Mouse (Mus musculus) B cell, adult (primary cell): ENCODE results near the gene Irf9. TPM values are rescaled to one million over a fixed set of nuclear protein-coding genes. Genes with fewer than 3 reads are reported as not detected.

Experiments
- total RNA-seq: library from RNA; stranded (reverse); gene quantifications from 4 replicates; pipeline ENCODE4 v1.2.4, GENCODE M21; 2023; ENCODE audit not compliant: inconsistent age

The Irf9 gene
- total RNA-seq: 84.6 to 115 TPM (median 102 TPM) in 4 replicates

DNA sequence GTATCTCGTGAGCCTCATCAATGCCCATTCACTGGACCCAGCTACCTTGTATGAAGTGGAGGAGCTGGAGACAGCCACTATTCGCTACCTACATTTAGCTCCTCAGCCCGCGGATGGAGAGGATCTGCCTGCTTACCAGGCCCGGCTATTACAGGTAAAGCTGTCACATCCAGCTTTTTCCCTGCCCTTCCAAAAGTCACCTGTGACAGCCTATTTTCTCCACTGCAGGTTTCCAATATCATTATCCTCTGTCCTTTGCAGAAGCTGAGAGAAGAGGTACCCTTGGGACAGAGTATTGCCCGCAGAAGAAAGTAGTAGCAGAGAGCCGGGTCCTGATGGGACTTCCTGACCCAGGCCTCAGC, at the start of gene Irf9:
Irf9 (plus strand) TSS at position 301 of the 362 bp plus-strand sequence.

DNA sequence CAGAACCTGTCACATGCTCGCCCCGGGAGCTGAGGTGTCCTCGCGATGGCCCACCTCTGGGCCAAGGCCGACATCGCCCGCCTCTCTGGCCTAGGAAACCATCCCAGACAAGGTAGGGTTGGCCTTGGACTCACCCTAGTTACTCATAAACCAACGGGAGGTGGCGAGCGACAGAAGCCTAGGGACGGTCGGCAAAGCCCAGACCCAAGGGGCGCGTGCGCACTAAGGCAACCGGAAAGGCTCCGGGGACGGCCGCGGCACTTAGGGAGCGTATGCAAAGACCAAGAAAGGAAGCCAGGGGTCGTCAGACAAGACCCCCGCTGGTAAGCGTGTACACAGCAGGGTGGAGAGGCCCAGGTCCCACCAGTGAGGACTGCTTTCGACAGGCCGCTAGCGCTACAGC, 43.6 kb upstream of the Irf9 start, which contains the start of gene Dcaf11:
Dcaf11 (plus strand) TSS at position 208 of the 403 bp plus-strand sequence.

DNA sequence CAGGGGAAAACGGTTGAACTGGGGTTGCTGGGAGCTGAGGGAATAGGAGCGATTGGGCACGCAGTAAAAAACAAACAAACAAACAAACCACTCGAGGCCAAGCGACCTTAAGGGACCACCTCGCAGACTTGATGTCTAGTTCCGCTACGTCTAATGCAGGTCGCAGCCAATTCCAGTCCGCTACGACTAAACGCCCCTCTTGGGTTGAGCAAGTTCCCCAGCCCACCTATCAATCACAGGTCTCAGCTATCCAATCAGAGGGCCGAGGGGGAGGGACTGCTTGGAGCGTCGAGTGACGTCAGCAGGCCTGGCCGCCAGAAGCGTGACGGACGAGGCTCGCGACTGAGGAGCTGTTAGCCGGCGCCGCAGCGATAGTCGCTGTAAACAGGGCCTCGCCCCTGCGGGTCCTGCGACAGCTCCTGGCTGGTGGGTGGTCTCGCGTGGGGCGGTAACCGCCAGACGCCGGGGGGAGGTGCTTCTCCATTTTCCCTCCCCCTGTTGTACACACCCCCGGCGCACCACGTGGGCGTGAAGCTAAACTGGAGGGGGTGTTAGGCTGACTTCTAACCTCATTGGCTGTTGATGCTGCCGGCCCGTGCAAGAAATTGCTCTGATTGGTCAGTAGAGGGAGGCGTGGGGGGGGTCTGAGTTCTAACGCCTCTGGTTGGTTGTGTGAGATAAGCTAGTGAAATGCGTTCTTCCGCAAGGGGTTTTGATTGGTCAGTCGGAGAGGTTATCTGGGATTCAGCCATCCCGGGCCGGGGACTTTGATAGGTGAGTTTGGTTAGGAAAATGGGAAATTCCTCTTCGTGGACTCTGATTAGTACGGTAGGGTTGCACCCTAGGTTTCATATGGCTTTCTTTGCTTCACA, 42.9 kb upstream of the Irf9 start, which contains the start of gene A730061H03Rik:
A730061H03Rik (minus strand) TSS at position 205 of the 872 bp plus-strand sequence.

DNA sequence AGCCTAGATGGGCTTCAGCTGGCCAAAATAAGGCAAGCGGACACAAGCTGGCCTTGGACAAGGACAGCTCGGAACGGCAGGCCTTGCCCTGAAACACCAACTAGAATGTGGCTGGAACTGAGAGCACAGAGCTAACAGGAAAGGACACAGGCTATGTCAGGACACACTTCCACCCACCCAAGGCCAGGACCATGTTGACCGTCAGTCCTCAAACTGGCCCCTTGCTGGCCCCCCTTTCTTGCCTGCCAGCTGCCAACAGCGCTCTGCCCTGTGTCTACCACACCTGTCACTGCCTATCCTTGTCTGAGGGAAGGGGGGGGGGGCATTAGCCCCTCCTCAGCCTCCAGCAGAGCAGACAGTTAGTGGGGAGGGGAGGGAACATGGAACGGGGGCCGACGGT, 28.1 kb upstream of the Irf9 start, which contains the start of gene Fitm1:
Fitm1 (plus strand) TSS at position 316 of the 400 bp plus-strand sequence.

DNA sequence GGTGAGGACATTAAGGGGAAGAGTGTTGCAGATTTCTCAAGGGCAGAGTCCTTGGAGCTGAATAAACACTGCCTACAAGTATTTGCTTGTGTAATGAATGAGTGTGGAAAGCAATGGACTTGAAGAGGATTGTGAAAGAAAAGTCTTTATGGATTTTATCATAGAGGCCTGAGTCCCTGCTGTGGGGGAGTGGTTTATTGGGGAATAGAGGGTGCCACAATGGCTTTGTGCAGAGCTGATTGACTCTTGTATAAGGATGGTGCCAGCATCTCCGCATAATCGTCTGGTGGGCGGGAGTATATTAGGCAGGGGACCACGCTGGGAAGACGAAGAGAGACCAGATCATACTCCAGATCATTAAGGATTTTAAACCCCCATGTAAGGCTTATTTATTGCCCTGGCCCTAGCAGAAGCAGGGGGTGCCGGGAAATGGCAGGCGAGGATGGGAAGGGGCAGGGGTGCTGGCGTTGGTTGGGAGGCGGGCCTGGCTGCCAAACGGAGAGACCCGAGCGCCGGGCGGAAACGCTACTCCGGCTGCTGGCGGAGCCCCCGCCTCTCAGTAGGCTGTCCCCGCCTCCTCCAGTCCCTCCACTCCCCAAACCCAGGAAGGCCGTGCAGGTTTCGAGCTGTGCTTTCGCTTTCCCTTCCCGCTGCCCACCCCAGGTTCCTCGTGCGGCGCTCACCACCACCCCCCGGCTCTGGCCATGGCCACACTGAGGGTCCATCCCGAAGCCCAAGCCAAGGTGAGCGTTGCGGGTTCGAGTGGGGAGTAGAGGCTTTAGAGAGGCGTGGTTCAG, 25.3 kb upstream of the Irf9 start, which contains the start of gene Psme1:
Psme1 (plus strand) TSS at position 253 of the 797 bp plus-strand sequence.

DNA sequence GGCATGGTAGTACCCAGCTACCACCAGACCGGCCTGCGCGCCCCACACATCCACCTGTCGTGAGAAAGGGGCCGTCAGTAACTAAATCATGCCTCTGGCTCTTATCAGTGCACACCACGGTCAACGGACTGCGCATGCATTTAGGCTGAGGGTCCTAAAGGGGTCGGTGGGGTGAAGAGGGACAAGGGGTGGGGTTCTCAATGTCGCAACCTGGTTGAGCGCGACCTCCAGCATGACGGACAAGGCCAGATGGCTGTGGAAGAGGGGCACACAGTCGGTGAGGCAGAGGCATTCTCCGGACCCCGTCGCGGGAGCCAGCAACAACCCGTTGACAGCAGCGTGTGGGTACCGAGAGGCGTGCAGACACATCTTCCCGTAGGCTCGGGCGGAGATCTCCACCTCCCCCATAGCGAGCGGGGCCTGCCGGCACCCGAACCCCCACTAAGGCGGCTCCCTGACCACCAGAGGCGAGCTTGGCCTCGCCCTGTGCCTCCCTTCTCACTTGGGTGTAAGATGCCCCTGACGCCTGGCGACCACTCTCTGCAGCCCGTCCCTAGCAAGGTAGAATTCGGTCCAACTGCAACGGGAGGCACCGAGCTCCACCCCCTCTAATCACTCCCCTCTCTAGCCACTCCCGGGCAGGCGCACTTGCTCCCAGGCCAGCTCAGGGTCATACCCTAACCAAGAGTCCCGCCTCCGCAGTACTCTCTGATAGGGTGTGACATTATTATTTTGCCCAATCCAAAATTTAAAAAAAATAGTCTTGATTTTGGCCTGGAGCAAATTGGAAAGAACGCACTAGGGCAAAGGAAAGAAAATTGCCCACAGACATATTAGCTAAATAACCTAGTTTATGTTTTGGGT, 18.4 kb upstream of the Irf9 start, which contains the start of gene Emc9:
Emc9 (minus strand) TSS at position 601 of the 864 bp plus-strand sequence.

DNA sequence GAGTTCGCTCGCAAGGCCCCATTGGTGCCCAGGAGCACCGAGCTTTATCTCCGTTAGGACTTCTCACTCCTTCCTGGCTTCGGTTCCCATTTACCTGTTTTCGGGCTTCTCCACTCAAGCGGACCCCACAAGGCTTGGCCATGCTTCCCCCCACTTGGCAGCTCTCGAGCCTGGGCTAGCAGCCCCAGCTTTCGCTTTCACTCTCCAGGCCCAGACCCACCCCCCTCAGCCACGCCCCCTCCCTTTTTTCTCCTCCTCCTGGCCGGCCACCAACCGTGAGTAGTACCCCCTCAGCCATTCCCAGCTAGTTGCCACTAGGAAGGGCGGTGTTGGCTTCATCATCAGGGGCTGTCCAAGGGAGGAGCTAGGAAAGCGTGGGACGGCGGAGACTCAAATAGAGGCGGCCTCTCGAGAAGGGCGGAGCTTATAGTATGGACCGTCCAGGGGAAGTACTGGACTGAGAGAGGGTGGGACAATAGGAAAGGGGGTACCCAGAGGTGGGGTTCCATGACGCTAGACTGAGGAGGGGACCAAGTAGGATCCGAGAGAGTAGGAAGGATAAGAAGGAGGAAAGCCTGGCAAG, 12.5 kb upstream of the Irf9 start, which contains the start of gene Psme2:
Psme2 (minus strand) TSS at position 366 of the 583 bp plus-strand sequence.

DNA sequence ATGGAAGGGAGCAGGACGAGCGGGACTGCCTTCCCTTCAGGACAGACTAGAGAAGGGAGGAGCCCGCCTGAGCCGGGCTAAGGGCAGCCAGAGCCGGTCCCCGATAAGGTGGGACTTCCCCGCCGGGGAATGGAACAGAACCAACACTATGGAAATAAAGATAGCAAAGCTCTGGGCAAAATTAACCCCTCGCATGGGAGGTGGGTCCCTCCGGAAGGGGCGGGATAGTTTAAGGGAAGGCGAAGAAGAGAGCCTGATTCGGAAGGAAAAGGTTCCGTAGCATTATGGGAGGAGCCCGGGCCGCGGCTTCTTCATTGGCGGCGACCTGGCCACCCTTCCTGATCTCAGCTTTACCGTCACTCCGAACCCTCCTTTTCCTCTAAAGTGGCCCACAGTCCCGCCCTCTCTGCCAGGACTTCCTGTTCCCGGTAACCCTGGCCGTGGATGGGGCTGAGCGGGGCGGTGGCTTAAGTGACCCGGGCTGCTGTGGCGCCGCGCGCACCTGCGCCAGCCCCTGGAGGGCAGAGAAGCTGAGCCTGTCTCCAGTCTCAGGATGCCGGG, 12.0 kb upstream of the Irf9 start, which contains the start of gene Rnf31:
Rnf31 (plus strand) TSS at position 378 of the 561 bp plus-strand sequence.

DNA sequence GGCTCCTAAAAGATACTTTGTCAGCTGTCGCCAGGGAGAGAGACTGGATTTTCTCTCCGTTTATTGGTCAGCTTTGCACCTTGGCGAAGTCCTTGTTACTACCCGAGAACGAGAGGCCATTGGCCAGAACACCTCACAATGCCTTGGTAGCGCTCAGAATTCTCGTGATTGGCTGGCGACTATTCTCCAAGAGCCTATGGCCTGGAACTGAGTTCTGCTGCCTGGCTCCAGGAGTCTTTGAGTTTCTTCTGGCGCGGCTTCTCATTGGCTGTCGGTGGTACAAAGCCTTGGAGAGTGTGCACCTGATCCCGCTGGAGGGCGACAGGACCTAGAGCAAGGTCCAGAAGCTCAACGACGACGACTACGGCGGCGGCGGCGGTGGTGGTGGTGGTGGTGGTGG, 14.5 kb downstream of the Irf9 start, which contains the start of gene Rec8:
Rec8 (plus strand) TSS at position 216 of the 400 bp plus-strand sequence.

DNA sequence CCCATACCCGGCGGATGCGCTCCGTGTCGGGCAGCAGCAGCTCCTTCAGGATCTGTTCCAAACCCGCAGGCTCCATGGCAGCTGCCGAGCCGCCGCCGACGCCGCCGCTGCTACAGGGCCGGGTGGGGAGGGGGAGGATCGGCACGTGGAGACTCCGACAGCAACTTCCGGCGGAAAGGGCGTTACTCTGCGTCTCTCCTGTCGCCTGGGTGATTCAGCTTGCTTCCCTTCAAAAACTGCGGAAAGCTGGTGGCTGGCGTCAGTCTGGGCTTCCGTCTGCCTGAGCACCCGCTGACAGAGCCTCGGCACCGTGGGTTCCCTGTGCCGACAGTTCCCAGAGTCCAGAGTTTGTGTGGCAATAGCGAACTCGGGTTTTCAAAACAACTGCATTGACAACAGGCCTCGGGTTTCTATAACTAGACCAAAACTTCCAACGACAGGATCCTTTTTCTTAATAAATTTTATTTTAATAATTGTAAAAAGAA, 32.2 kb downstream of the Irf9 start, which contains the start of gene Ipo4:
Ipo4 (minus strand) TSS at position 435 of the 485 bp plus-strand sequence.

DNA sequence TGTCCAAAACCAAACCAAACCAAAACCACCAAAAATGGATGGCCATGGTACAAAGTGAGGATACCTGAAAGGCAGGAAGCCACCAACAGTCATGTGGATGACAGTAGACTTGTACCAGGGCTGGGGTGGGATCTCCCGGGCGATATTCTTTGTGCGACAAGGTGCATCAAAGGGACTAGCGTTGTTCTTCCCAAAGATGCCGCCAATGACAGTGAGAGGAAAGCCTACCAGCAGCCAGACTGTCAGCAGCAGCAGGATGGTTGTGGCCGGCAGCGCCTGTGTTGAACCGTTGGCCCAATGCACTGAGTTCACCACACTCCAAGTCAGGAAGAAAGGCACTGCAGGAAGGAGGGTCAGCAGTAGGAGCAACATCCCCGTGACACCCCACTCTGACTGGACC, 34.4 kb downstream of the Irf9 start, which contains the start of gene Gm49378:
Gm49378 (minus strand) TSS at position 101 of the 400 bp plus-strand sequence.

DNA sequence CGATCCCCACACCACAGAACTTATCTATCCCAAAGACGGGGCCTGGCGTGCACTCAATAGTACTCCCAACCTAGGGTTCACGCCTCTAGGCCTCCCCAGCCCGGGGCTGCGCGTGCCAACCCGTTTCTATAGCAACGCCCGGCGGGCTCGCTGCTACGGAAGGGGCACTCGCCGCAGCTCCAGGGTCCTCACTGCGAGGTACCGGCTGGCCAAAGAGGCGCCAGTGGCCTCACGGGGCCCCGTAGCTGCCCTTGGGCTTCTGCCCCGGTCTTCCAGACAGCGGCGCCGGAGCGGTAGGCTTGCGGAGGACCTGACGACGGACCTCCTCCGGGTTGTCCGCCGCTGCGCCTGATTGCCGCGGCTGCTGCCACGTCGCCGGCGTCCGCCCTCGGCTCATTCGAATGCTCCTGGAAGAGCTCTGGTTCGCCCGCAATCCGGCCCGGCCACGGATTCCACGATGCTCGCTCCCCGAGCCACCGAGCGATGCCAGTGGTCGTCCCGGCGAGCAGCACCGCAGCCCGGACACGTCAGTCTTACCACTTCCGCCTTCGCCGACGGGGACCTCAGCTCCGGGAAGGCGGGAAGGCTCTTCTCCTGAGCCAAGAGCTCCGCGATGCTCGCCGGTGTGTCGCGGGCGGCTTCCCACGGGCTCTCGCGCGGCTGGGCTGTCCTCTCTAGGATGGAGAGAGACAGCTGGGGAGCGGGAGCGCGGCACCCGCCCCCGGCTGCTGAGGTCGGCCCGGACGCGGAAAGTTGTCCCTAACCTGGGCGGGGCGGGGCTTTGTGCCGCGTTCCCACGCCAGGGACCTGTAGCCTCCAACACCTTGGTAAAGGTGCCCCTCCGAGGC, 39.9 kb downstream of the Irf9 start, which contains the start of gene Tm9sf1:
Tm9sf1 (minus strand) TSS at position 747 of the 848 bp plus-strand sequence.

DNA sequence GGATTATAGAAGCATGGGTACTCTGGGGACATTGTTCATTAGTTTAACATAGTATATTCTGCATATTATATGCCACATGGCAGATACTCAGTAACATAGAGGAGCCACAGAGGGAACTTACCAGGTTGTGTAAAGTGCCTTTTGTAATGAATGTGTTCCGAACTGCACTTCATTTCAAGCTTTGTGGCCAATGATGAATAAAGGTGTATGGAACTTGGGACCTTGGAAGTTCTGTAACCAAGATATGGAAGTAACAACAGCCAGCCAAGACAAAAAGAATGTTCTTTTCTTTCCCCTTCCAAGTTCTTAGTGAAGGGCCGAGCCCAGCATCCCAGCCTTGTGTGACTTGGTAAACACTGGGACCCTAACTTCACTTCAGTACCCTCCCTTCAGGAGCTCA, 46.5 kb downstream of the Irf9 start, which contains the start of gene Tssk4:
Tssk4 (plus strand) TSS at position 301 of the 400 bp plus-strand sequence.

Other genes with a start within 250 kb of the Irf9 start
- gene Dhrs4, start 124.8 kb upstream of the Irf9 start, total RNA-seq: 19.5 to 36.7 TPM (median 22.7 TPM) in 4 replicates
- gene Carmil3, start 112.9 kb upstream of the Irf9 start, total RNA-seq: 4.4 to 6.7 TPM (median 5.7 TPM) in 4 replicates
- not detected in 4 replicates for gene Cpne6, start 93.1 kb upstream of the Irf9 start, total RNA-seq
- gene Nrl, start 78.6 kb upstream of the Irf9 start, total RNA-seq: not detected in 4 replicates
- 44.0 to 58.0 TPM (median 50.7 TPM) in 4 replicates for gene Pck2, start 63.3 kb upstream of the Irf9 start, total RNA-seq
- gene Dcaf11, start 43.6 kb upstream of the Irf9 start, total RNA-seq: 80.8 to 92.0 TPM (median 87.8 TPM) in 4 replicates
- gene A730061H03Rik, start 43.2 kb upstream of the Irf9 start, total RNA-seq: 3.9 to 9.7 TPM (median 8.6 TPM) in 4 replicates
- not detected in 4 replicates for gene Fitm1, start 28.0 kb upstream of the Irf9 start, total RNA-seq
- gene Psme1, start 25.4 kb upstream of the Irf9 start, total RNA-seq: 237 to 297 TPM (median 278 TPM) in 4 replicates
- 4.8 to 8.4 TPM (median 7.1 TPM) in 4 replicates for gene Emc9, start 18.3 kb upstream of the Irf9 start, total RNA-seq
- gene Psme2, start 12.5 kb upstream of the Irf9 start, total RNA-seq: 270 to 386 TPM (median 320 TPM) in 4 replicates
- 98.7 to 119 TPM (median 107 TPM) in 4 replicates for gene Rnf31, start 11.9 kb upstream of the Irf9 start, total RNA-seq
- gene Rec8, start 14.5 kb downstream of the Irf9 start, total RNA-seq: 0.84 to 1.9 TPM (median 1.3 TPM) in 4 replicates
- gene Ipo4, start 32.4 kb downstream of the Irf9 start, total RNA-seq: 42.8 to 71.0 TPM (median 59.7 TPM) in 4 replicates
- gene Gm49378, start 34.3 kb downstream of the Irf9 start, total RNA-seq: 1.2 to 6.3 TPM (median 3.5 TPM) in 4 replicates
- gene Tm9sf1, start 40.2 kb downstream of the Irf9 start, total RNA-seq: 43.5 to 50.3 TPM (median 46.2 TPM) in 4 replicates
- gene Tssk4, start 46.6 kb downstream of the Irf9 start, total RNA-seq: 2.7 to 3.3 TPM (median 3.2 TPM) in 4 replicates
- 48.6 to 57.5 TPM (median 51.4 TPM) in 4 replicates for gene Mdp1, start 56.9 kb downstream of the Irf9 start, total RNA-seq
- gene Gmpr2, start 68.4 kb downstream of the Irf9 start, total RNA-seq: 21.8 to 29.4 TPM (median 27.7 TPM) in 4 replicates
- 173 to 208 TPM (median 188 TPM) in 4 replicates for gene Nedd8, start 68.6 kb downstream of the Irf9 start, total RNA-seq
- 158 to 162 TPM (median 159 TPM) in 4 replicates for gene Tinf2, start 78.2 kb downstream of the Irf9 start, total RNA-seq
- 1.2 to 3.0 TPM (median 1.2 TPM) in 4 replicates for gene Tgm1, start 110.4 kb downstream of the Irf9 start, total RNA-seq
- gene Rabggta, start 118.7 kb downstream of the Irf9 start, total RNA-seq: 73.0 to 82.3 TPM (median 79.9 TPM) in 4 replicates
- 23.1 to 26.7 TPM (median 25.5 TPM) in 4 replicates for gene Dhrs1, start 142.1 kb downstream of the Irf9 start, total RNA-seq
- gene Nop9, start 142.1 kb downstream of the Irf9 start, total RNA-seq: 29.2 to 37.3 TPM (median 34.5 TPM) in 4 replicates
- not detected in 4 replicates for gene Cideb, start 154.9 kb downstream of the Irf9 start, total RNA-seq
- gene Ltb4r2, start 157.9 kb downstream of the Irf9 start, total RNA-seq: 0.22 to 0.84 TPM (median 0.36 TPM) in 3 of 4 replicates, not detected in the other
- not detected in 4 replicates for gene Ltb4r1, start 162.4 kb downstream of the Irf9 start, total RNA-seq
- 0.24 to 1.4 TPM (median 0.48 TPM) in 3 of 4 replicates, not detected in the other for gene Adcy4, start 180.5 kb downstream of the Irf9 start, total RNA-seq
- gene Ripk3, start 185.3 kb downstream of the Irf9 start, total RNA-seq: 86.4 to 109 TPM (median 93.4 TPM) in 4 replicates
- not detected in 4 replicates for gene Nfatc4, start 219.6 kb downstream of the Irf9 start, total RNA-seq